Mouse (Mus musculus) liver, embryonic 14 days (tissue): ENCODE data around the gene Nectin2. TPM values are rescaled to one million over a fixed set of nuclear protein-coding genes. Genes with fewer than 3 reads are reported as not detected.

ENCODE experiments used
- polyA plus RNA-seq: library from polyadenylated mRNA; depleted of rRNA; stranded (reverse); fragments of >200 nt; gene quantifications from 2 replicates; pipeline ENCODE4 v1.2.3, GENCODE M21; 2012; rRNA removed

The Nectin2 gene
- 7.6 and 8.0 TPM in 2 replicates for polyA plus RNA-seq

GRCm38 (mm10) chr7:19750217-19751069, at the start of gene Nectin2:
TSS of gene Nectin2 (minus strand) at chr7:19750483.

GRCm38 (mm10) chr7:19796697-19797588, 46.7 kb upstream of the Nectin2 start, which contains the start of gene Cblc:
TSS of gene Cblc (minus strand) at chr7:19796809.

GRCm38 (mm10) chr7:19770984-19771391, 20.7 kb upstream of the Nectin2 start, which contains the start of gene Bcam:
TSS of gene Bcam (minus strand) at chr7:19771016.

GRCm38 (mm10) chr7:19715239-19716054, 34.8 kb downstream of the Nectin2 start, which contains the start of gene Tomm40:
TSS of gene Tomm40 (minus strand) at chr7:19715438.

GRCm38 (mm10) chr7:19698907-19699826, 51.1 kb downstream of the Nectin2 start, which contains the start of gene Apoe:
TSS of gene Apoe (minus strand) at chr7:19699188.

GRCm38 (mm10) chr7:19691873-19692865, 58.1 kb downstream of the Nectin2 start, which contains the start of gene Apoc1:
TSS of gene Apoc1 (minus strand) at chr7:19692660.

GRCm38 (mm10) chr7:19681202-19681694, 69.0 kb downstream of the Nectin2 start, which contains the start of the genes Gm44805 and Apoc4:
TSS of gene Gm44805 (minus strand) at chr7:19681423.
TSS of gene Apoc4 (minus strand) at chr7:19681479.

GRCm38 (mm10) chr7:19677872-19678271, 72.4 kb downstream of the Nectin2 start, which contains the start of gene Apoc2:
TSS of gene Apoc2 (minus strand) at chr7:19677941.

Other genes with a start within 250 kb of the Nectin2 start
- 1.8 and 2.1 TPM in 2 replicates for gene Bloc1s3, start 242.1 kb downstream of the Nectin2 start, polyA plus RNA-seq
- 19.8 and 25.1 TPM in 2 replicates for gene Trappc6a, start 242.1 kb downstream of the Nectin2 start, polyA plus RNA-seq
- 0.03 TPM in 2 replicates for gene Nkpd1, start 232.6 kb downstream of the Nectin2 start, polyA plus RNA-seq
- gene Ppp1r37, start 187.4 kb downstream of the Nectin2 start, polyA plus RNA-seq: 17.7 and 19.6 TPM in 2 replicates
- 0.66 and 0.83 TPM in 2 replicates for gene Zfp296, start 173.2 kb downstream of the Nectin2 start, polyA plus RNA-seq
- gene Gemin7, start 172.9 kb downstream of the Nectin2 start, polyA plus RNA-seq: 29.5 and 35.4 TPM in 2 replicates
- 19.1 and 20.8 TPM in 2 replicates for gene Clasrp, start 146.0 kb downstream of the Nectin2 start, polyA plus RNA-seq
- gene Relb, start 121.0 kb downstream of the Nectin2 start, polyA plus RNA-seq: 1.3 and 1.5 TPM in 2 replicates
- 19.1 and 22.8 TPM in 2 replicates for gene Clptm1, start 85.5 kb downstream of the Nectin2 start, polyA plus RNA-seq
- gene Apoc2, start 72.5 kb downstream of the Nectin2 start, polyA plus RNA-seq: 439 and 482 TPM in 2 replicates
- gene Gm44805, start 69.1 kb downstream of the Nectin2 start, polyA plus RNA-seq: 2.8 and 3.9 TPM in 2 replicates
- gene Apoc4, start 69.0 kb downstream of the Nectin2 start, polyA plus RNA-seq: 77.5 and 93.8 TPM in 2 replicates
- 191 and 192 TPM in 2 replicates for gene Apoc1, start 57.8 kb downstream of the Nectin2 start, polyA plus RNA-seq
- 2,192 and 2,254 TPM in 2 replicates for gene Apoe, start 51.3 kb downstream of the Nectin2 start, polyA plus RNA-seq
- gene Tomm40, start 35.0 kb downstream of the Nectin2 start, polyA plus RNA-seq: 46.5 and 58.9 TPM in 2 replicates
- gene Bcam, start 20.5 kb upstream of the Nectin2 start, polyA plus RNA-seq: 5.7 and 6.1 TPM in 2 replicates
- gene Cblc, start 46.3 kb upstream of the Nectin2 start, polyA plus RNA-seq: 0.78 and 0.98 TPM in 2 replicates
- gene Bcl3, start 72.3 kb upstream of the Nectin2 start, polyA plus RNA-seq: 2.6 TPM in 2 replicates
- gene Gm19345, start 101.5 kb upstream of the Nectin2 start, polyA plus RNA-seq: 0.03 TPM in 1 of 2 replicates, not detected in the other
- gene Ceacam16, start 110.8 kb upstream of the Nectin2 start, polyA plus RNA-seq: 0.01 and 0.02 TPM in 2 replicates
- gene Ceacam19, start 137.5 kb upstream of the Nectin2 start, polyA plus RNA-seq: 0.01 TPM in 1 of 2 replicates, not detected in the other
- 2.3 TPM in 2 replicates for gene Pvr, start 170.7 kb upstream of the Nectin2 start, polyA plus RNA-seq
- gene Igsf23, start 200.3 kb upstream of the Nectin2 start, polyA plus RNA-seq: 0.09 and 0.12 TPM in 2 replicates
- not detected in 2 replicates for gene Ceacam20, start 214.9 kb upstream of the Nectin2 start, polyA plus RNA-seq
- gene Nlrp9b, start 241.0 kb upstream of the Nectin2 start, polyA plus RNA-seq: not detected in 2 replicates